Mouse (Mus musculus): Measurements from ENCODE around the gene Pigh.

Gene Pigh

DNA sequence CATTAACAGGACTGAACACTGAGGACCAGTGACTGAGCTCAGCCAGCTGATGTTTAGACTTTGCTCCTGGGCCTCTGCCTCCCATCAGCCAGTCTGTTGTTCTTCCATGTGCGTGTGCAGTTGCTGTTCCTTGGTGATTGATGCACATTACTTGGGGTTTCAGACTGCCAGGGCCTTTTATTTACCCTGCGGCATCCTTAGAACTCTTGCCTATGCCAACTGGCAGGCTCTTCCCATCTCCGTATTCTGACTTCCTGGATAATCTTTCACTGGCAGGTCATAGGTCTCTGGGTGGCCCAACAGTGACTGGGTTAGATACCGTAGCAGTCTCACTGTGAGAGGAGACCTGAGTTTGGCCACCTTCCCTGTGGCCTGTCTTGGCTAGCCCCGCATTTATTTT lies 21.9 kb downstream of the Pigh start:
- DNase-seq (ENCODE audit: low spot score in 2 of 2) = no peak

DNA sequence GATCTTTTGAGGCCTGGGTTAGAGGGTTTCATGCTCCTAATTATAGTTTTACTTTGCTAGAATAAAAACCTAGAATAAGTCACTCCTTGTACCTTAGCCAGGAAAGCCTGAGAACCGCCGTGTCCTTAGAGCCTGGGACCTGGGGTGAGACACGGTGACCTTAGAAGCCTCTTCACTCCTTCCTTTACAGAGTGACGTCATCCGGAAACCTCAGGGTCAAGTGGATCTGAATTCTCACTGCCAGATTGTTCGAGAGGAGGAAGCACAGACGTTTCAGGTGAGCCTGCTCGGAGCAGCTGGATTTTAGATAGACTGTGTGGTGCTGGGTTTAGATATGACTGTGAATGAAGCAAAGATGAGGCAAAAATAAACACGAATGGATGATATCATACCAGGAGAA lies 23.0 kb downstream of the Pigh start:
- DNase-seq (ENCODE audit: low spot score in 2 of 2) = no peak

DNA sequence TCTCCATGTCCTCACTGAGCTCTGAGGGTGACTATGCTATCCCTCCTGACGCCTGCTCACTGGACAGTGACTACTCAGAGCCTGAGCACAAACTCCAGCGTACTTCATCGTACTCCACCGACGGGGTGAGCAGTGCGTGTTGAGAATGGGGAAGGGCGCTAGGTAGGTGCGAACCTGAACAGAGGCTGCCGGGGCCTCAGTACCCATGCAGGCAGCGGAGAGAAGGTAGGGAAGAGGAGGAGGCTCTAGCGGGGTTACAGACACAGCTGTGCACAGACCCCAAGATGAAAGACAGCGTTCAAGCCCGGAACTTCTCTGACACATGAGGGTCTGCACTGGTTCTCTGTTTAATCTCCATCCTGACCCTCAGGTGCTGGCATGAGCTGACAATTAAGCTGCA lies 25.0 kb downstream of the Pigh start:
- no peak for DNase-seq (ENCODE audit: low spot score in 2 of 2)

DNA sequence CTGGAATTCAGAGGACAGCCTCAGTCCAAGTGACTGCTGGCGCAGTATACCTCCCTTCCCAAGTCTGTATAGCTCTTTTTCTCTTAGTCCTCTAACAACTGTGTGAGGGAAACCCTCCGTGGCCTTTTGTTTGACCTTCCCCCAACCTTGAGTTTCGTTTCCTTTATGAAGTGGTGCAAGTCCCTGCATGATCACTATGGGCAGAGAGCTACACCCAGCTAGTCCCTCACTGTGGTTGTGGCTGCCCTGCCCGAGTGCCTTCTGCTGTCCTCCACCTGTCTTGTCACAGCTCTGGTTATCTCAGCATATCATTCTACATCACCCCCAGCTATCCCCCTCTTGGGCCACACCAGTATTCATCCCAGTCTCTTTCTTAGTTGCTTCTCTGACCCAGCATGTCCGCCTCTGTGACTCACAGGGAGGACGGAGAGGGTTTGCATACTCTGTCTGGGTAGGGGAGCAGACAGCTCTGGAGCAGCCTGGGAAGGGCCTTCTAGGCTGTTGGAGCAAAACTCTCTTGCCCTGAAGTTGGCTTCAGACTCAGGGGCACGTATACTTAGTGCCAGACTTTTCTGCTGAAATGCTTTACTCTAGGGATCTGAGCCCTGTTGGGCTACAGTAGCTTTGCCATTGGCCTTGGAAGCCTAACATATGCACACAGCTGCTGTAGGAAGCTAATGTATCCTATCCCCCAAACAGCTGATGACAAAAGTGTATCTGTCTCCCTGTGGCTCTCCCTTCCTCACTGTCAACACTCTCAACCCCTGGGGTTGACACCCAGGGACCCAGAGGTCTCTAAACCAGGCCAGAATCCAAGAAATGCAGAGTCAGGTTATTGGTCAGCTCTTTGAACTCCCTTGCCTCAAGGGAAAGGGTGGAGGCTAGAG lies 28.4 kb downstream of the Pigh start:
- no peak for DNase-seq (ENCODE audit: low spot score in 2 of 2)

DNA sequence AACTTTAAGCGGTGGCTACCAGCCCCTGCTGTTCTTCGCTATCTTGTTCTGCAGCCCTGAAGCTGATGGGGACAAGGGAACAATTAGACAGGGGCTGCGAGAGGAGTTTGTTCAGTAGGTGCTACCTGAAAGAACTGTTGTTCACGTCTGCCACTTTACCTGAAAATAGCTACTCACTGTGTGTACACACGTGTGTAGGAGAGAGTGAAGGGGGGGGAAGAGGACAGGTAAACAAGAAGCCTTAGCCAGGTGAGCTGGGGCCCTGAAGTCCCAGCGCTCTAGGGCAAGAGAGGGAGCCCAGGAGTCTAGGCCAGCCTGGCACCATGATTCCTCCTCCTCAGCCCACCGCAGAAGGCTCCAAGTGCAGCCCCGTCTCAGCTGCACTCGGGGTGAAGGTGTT lies 29.3 kb downstream of the Pigh start:
- no peak for DNase-seq (ENCODE audit: low spot score in 2 of 2)

DNA sequence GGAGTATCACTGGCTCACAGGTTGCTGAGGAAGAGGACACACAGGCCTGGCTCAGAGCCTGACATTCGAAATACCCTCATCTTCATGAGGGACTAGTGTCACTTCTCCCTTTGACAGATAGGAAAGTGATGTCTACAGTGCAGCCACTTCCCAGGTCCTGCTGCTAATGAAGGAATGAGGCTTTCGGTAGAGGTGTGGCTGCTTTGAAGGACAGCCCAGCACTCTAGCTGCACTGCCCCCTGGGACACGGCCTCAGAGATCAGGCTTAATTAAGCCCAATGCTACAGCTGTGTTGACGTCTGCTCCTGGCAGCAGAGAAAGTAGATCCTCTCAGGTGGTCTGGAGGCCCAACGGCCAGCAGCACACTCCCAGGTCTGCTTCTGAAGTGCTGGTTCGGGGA lies 29.9 kb downstream of the Pigh start:
- DNase-seq (ENCODE audit: low spot score in 2 of 2) = no peak

DNA sequence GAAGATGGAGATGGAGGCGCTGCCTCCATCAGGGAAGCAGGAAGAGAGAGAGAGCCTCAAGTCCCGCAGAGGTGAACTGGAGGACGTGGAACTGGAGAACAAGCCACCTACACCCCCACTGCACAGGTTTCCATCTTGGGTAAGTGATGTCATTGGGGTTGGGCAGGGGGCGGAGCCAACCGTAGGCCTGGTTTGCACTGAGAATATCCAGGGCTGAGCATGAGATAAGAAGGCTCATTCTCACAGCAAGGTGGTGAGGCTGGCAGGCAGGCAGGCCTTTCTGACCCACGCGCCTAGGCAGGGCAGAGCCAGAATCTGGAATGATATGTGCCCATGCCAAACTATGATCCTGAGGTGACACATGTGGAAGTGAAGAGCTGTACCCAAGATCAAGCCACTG lies 34.2 kb downstream of the Pigh start:
- no peak for DNase-seq (ENCODE audit: low spot score in 2 of 2)

DNA sequence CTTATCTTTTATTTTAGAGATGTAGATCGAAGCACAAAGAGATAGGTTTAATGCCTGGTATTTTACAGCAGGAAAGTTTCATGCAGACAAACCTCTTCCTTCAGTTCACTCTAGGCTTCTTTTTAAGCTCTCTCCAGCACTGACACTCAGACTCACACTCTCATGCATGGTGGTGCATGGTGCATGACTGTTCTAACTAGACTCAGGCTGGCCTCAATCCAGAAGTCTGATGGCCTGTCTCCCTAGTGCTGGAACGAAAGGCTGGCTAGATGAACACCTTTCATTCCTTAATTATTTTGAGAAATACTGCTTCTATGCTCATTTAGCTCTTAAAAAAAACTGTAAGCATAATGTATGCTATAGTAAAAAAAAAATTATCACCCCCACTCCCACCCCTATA lies 37.4 kb downstream of the Pigh start:
- no peak for DNase-seq (ENCODE audit: low spot score in 2 of 2)

DNA sequence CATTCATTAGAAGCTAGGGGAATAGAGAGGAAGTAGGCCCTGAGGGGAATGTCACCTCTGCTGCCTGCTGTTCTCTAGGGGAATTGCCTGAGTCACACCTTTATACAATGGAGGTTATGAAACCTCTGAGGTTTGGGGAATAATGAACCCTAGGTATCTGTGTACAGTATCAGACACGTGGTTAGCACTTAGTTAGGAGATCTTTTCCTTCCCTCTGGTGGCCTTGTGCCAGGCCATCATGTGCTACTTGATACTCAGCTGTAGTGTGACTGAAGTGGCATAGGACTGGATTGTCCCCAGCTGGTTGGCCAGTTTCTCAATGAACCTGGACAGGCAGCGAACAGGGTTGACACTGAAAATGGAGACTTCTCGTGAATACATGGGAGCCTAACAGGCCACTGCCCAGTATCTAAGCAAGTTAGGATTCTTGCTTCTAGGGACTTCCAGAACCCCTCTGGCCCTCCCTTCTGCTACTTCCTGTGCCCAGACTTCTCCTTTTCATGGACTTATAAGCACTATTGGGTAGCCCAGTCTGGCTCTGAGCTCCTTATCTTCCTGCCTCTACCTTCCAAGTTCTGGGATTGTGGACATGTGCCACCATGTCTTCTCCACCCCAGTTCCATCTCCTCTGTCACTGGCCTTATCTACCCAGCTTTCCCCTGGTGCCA lies 38.8 kb downstream of the Pigh start:
- no peak for DNase-seq (ENCODE audit: low spot score in 2 of 2)

DNA sequence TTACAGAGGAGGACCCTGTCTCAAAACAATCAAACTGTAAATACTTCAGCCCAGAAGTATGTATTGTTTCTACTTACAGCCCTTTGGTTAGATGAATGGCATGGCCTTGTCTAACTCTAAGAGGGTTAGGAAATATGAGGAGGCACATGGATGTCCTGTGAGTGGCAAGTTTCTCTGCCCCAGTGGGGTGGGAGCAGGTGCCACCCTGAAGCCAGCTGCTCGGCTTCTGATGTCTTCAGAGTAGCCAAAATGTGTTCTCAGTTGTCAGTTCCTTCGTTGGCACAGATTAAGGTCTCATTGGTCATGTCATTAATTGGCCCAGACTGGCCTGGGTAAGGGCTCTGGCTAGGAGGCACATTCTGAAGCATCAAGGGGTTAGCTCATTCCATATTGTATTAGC lies 39.6 kb downstream of the Pigh start:
- no peak for DNase-seq (ENCODE audit: low spot score in 2 of 2)

DNA sequence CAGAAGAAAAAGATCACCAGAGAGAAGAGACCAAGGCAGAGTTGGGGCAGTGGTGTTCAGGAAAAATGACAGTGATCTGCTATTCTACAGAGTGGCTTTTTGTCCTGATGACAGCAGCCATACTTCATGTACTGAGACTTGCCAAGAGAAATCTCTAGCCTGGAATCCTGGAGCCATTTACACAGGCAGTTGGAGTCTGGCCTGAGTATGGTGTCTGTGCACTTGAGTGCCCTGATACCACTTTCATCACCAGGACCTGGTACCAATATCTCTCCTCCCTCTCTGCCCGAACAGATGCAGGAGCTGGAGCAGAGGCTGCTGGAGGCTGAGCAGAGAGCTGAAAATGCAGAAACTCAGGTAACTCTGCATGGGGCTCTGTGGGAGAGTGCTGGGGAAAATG lies 40.6 kb downstream of the Pigh start:
- no peak for DNase-seq (ENCODE audit: low spot score in 2 of 2)

DNA sequence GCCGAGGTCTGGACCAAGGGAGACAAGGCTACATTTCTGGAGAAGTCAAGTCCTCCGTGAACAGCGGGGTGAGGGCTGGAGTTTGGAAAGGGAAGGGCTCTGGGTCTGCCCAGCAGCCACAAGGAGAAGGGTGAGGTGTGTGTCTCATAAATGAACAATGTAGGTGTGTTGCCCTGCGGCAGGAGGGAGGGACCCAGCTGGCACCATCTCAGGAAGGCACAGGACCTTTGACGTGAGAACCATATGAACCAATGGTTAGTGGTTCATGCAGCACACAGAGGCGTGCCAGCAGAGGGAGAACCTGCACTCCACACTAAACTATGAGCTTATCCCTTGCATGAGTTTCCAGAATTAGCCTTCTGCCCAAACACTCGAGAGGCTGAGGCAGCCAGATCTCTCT lies 42.2 kb downstream of the Pigh start:
- DNase-seq (ENCODE audit: low spot score in 2 of 2) = no peak

DNA sequence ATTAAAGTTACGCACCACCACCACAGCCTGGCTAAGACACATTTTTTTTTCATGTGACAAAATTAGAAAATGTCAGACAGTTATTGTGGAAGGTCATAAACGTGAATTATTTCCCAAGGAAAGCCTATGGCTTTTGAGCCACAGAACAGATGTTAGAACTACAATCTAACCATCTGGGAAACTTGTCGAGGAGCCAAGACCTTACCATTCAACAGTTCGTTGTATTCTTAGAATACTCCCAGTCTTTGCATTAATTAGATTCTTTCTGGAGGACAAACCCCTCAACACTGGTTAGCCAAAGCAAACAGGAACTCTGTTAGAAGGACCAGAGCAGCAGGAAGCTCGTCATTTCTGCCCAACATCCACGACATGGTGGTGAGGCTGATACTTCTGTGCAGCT lies 43.3 kb downstream of the Pigh start:
- DNase-seq (ENCODE audit: low spot score in 2 of 2) = no peak

DNA sequence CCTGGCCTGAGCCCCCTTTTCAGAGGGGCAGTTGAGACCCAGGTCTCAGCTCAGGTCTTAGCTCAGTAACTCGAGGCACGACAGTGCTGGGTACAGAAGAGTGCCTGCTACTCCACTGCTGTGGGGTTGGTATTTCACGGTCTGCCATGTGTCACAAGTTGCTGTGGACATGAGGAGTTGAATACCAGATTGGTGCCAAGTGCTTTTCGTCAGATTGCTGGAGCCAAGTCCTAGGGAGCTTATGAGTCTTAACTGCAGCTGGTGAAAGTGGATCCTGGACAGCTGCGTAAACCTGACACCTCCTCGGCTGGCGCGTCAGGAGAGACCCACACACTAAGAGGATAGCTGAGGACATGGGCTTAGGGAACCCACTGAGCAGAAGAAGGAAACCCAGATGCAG lies 44.8 kb downstream of the Pigh start:
- no peak for DNase-seq (ENCODE audit: low spot score in 2 of 2)

DNA sequence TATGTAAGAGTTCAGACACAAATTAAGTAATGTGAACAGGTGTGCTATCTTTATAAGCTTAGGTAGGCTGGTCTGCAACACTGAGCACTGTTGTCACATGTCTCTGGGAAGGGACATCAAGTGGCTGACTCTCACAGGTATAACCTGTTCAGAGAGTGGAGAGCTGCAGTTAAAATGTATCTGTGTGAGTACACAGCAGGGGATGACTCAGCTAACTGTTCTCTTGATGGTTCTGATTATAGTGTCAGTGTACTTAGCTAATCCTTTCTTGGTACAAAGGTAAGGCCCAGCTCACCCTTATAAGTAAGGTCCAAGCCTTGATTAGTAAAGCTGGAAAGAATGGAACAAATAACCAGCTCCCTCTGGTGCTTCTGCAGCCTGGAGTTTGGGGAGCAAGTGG lies 48.0 kb downstream of the Pigh start:
- no peak for DNase-seq (ENCODE audit: low spot score in 2 of 2)

DNA sequence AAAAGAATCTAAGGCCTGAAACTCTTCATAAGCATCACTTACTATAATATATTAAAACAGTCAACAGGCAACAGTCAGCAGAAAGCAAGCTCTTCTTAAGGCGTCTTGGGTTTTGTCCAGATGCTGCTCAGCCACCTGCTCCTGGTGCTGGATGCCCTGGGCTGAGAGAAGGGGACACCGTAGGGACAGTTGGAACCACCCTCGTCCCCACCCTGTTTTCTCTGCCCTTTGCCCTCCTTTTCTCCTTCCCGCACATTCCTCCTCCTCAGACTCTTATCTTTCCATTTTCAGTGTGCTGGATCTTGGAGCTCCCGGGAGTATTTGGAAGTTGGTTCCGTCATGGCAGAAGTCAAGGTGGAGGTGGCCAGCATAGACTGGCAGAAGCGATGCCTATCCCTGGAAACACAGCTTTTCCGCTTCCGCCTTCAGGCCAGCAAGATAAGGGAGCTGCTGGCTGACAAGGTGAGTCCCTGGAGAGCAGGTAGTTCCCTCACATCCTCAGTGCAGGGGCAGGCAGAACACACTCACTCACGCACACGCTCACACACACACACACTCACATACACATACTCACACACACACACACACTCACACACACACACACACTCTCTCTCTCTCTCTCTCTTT lies 49.1 kb downstream of the Pigh start:
- no peak for DNase-seq (ENCODE audit: low spot score in 2 of 2)

DNA sequence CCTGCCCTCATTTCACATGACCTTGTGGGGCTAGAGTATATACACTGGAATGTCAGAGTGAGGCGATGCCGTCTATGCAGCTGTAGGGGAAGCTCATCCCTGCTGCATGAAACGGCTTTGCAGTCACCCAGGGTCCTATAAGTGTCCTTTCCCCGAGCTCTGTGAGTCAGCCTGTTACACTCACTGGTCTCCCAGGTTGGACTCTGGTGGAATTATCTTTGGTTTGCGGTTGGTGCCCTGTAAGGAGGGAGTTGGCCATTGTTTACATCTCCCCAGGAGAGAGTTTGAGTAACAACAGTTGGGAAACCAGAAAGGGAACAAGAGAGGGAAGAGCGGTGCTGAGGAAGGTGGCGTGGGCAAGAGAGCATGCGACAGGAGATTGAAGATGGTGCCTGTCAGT lies 49.7 kb downstream of the Pigh start:
- DNase-seq (ENCODE audit: low spot score in 2 of 2) = no peak

DNA sequence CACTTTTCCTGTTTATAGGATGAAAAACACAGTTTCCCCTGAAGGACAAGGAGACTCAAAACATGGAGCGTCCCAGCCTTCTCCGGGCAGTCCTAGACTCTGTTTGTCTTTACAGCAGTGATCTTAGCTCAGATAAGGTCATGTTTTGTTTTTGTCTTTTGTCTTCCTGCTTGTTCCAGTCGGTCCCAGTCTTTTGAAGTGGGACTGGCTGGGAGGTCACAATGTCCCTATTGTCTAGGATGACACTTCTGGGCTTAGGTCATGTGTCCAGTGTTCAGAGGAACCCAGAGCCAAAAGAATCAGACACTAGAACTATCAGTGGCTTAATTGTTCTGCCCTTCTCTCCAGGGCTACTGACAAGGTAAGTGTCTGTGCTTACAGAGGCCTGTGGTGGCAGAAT lies 54.1 kb downstream of the Pigh start:
- DNase-seq (ENCODE audit: low spot score in 2 of 2) = no peak

DNA sequence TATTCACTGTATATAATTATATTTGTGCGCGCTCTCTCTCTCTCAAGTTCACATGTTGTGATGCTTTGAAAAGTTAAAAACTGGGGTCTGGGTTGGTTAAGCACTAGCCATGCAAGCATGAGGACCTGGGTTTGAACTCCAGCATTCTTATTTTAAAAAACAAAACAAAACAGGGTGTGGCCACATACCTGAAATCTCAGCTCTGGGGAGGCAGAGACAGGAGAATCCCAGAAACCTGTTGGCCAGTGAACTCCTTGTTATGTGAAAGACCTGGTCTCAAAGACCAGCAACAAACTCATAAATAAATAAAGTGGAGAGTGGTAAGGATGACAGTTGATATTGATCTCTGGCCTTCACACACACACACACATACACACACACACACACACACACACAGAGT lies 55.1 kb downstream of the Pigh start:
- DNase-seq (ENCODE audit: low spot score in 2 of 2) = no peak
